Mouse (Mus musculus) spleen, adult 10 weeks (tissue): ENCODE data around the gene Strc. TPM values are rescaled to one million over a fixed set of nuclear protein-coding genes. Genes with fewer than 3 reads are reported as not detected.

Experiments
- polyA plus RNA-seq: library from polyadenylated mRNA; stranded (reverse); fragments of 350-450 nt; fragmentation: Illumina TruSeq; extraction: RNeasy Lipid Tissue Mini Kit (QIAGEN cat#74804); gene quantifications from one replicate; pipeline ENCODE4 v1.2.3, GENCODE M21; 2015; ENCODE audit warnings: low replicate concordance; ENCODE audit not compliant: insufficient read depth

Gene Strc
- 0.30 TPM for polyA plus RNA-seq

GRCm38 (mm10) chr2:121386961-121387575, at the start of gene Strc:
TSS of gene Strc (minus strand) at chr2:121387168.

GRCm38 (mm10) chr2:121413387-121414042, 26.5 kb upstream of the Strc start, which contains the start of the genes Pdia3 and Catsper2:
TSS of gene Pdia3 (plus strand) at chr2:121413775.
TSS of gene Catsper2 (minus strand) at chr2:121413792.

GRCm38 (mm10) chr2:121357494-121357893, 29.5 kb downstream of the Strc start, which contains the start of gene Ckmt1:
TSS of gene Ckmt1 (plus strand) at chr2:121357714.

GRCm38 (mm10) chr2:121354820-121355592, 32.0 kb downstream of the Strc start, which contains the start of gene Ppip5k1:
TSS of gene Ppip5k1 (minus strand) at chr2:121355396.

Other genes with a start within 250 kb of the Strc start
- 29.3 TPM for gene Adal, start 246.7 kb downstream of the Strc start, polyA plus RNA-seq
- gene Lcmt2, start 246.5 kb downstream of the Strc start, polyA plus RNA-seq: 9.2 TPM
- gene Tubgcp4, start 216.5 kb downstream of the Strc start, polyA plus RNA-seq: 83.3 TPM
- gene Zscan29, start 216.0 kb downstream of the Strc start, polyA plus RNA-seq: 20.4 TPM
- 42.3 TPM for gene Trp53bp1, start 115.8 kb downstream of the Strc start, polyA plus RNA-seq
- gene Map1a, start 97.6 kb downstream of the Strc start, polyA plus RNA-seq: 1.1 TPM
- 15.7 TPM for gene Ppip5k1, start 31.8 kb downstream of the Strc start, polyA plus RNA-seq
- gene Ckmt1, start 29.5 kb downstream of the Strc start, polyA plus RNA-seq: not detected
- 438 TPM for gene Pdia3, start 26.6 kb upstream of the Strc start, polyA plus RNA-seq
- gene Catsper2, start 26.6 kb upstream of the Strc start, polyA plus RNA-seq: 3.0 TPM
- gene Ell3, start 57.1 kb upstream of the Strc start, polyA plus RNA-seq: 64.5 TPM
- 211 TPM for gene Serf2, start 62.0 kb upstream of the Strc start, polyA plus RNA-seq
- 42.9 TPM for gene Hypk, start 66.1 kb upstream of the Strc start, polyA plus RNA-seq
- gene Serinc4, start 69.6 kb upstream of the Strc start, polyA plus RNA-seq: 0.64 TPM
- 69.8 TPM for gene Mfap1b, start 86.9 kb upstream of the Strc start, polyA plus RNA-seq
- 57.1 TPM for gene Mfap1a, start 119.5 kb upstream of the Strc start, polyA plus RNA-seq
- gene Wdr76, start 119.6 kb upstream of the Strc start, polyA plus RNA-seq: 19.7 TPM